Mouse (Mus musculus) adrenal gland, adult 18-20 months (tissue): ENCODE measurements at regions not wholly inside any gene's neighbourhood (a gene's known extent, or its start where the extent isn't known, plus 50 kb on each side); places are given as distances from the start of the nearest gene placed in this dataset.
"Not testable (repeated sequence)": the region's sequence is repeated elsewhere in the genome, so short reads cannot be mapped to it uniquely, and the experiment has no call there.

ENCODE experiments used
- DNase-seq, 2 experiments: peaks; one replicate each; pipeline ENCODE4 v3.0.0; 2021 to 2022; ENCODE audit warnings: low spot score in 2 of 2

DNA sequence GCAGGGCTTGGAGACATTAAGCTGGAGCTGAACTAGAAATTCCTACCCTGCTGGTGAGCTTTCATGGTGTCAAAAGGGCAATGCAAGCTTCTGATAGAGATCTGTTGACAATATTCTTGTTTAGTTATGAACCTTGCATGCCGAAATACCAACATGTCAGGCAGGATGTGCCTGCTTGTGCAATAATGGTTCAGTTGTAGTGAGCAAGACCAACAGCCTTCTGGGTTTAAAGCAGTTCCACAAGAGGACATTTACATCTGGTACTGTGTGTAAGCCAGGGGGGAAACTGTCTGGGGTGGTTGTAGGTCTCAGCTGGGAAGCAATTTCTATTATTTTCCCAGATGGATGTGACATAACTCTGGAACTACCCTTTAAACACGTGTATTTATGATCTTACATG, 987.6 kb upstream of the Gm38303 start:
- no peak for DNase-seq

DNA sequence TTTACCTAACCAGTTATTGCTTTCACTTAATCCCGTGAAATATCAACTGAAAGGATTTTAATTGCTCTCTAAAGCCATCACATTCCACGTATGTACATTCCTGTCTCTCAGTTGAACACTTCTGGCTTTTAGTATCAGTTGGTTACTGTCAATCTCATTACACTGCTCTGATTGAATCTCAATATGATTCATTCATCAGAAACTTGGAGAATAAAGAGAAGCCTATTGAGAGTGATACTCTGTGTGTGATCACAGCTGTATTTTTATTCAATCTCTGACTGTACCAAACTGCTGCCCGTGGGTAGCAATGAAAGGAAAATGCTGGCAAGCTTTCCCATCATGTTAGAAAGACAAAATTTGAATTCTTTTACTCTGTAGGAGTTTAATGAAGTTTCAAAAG, 957.5 kb upstream of the Gm38303 start:
- no peak for DNase-seq

DNA sequence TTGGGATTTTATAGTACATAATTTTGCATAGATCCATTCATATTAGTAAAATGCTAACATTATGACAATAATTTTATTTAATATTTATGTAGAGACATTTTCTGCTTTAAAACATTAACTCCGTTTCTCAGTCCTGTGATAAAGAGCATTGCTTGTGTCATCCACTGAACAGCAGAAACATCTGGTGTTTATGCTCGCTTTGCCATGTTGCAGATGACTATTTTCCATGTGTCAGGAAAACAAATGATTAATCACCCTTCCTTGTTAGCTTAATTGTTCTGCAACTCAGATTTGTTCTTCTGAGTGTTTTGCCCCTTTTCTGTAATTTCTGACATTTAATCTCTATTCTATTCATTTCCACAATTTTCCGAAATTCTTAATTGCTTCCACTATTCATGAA, 925.6 kb upstream of the Gm38303 start:
- DNase-seq, result no peak

- no peak for DNase-seq
Measured at GRCm38 (mm10) chr3:11213996-11214395, 878.5 kb upstream of the Gm38303 start.

- DNase-seq, result not testable (repeated sequence)
Measured at GRCm38 (mm10) chr3:11212921-11213648, 877.6 kb upstream of the Gm38303 start.

- DNase-seq, result not testable (repeated sequence)
Measured at GRCm38 (mm10) chr3:11212290-11212912, 876.9 kb upstream of the Gm38303 start.

- not testable (repeated sequence) for DNase-seq
Measured at GRCm38 (mm10) chr3:11210920-11211811, 875.7 kb upstream of the Gm38303 start.

DNA sequence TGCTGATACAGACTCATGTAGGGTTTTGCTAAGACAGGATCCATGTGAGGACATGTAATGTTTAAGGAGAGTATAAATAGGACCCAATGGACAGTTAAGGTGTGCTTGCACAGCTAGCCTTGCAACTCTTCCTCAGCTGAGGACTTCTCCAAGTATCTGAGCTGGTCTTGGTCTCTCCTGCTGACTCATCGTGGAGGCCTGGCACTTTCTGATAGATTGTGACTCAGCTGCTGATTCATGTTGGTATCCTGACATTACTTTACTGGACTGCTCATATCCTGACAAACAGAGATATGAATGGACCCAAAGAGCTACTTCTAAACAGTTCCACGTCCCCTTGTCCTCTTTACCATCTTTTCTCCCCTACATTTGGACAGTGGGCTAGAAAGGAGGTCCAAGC, 838.5 kb upstream of the Gm38303 start:
- peak in 1 of 2 experiments; percentile 10 for DNase-seq

DNA sequence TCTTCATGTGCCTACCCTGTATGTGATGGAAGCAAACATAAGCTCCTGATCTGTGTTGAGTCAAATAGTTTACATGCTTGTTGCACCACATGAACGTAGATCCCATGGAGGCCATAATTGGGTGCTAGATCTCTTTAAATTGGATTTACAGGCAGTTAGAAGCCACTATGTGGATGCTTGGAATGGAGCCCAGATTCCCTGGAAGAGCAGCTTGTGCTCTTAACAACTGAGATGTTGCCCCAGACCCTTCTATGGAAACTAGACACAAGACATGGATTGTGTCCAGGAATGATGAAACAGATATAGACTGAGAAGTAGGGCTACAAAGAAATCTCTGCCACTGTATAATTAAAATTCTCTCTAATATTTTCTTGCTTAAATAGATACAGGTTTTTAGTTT, 819.9 kb upstream of the Gm38303 start:
- DNase-seq, result no peak
